Mouse (Mus musculus): Measurements from ENCODE around the gene Ankrd10. TPM values are rescaled to one million over a fixed set of nuclear protein-coding genes. Genes with fewer than 3 reads are reported as not detected.
A peak's percentile ranks its signal among the peaks of the same experiment; 100 is the strongest.

Gene Ankrd10
- polyA plus RNA-seq, 1 experiment from 2014 or later, result 98.8 TPM

- Histone ChIP-seq H3K4me1 (ENCODE audit: control insufficient read depth, insufficient read depth, low read length) (no peaks in the 10 kb centered on the region), H3K27ac (ENCODE audit: low read depth, low read length) (no peak overlapping the region), H3K4me3 (ENCODE audit: low read depth, low read length) (no peak overlapping the region), H3K36me3 (ENCODE audit: control insufficient read depth, insufficient read depth, low read length) (peaks cover 79% of the 10 kb centered on the region), H3K9me3 (replicated peaks; ENCODE audit: control insufficient read depth, low read length) (no peaks in the 10 kb centered on the region), H3K9ac (ENCODE audit: low read length) (no peak overlapping the region), H3K4me2 (ENCODE audit: low read length) (no peak overlapping the region), H3K27me3 (replicated peaks; ENCODE audit: control insufficient read depth, insufficient read depth, low read length) (no peaks in the 10 kb centered on the region)
- WGBS, result 90% methylated on average over 4 of the region's 4 CpGs
- DNase-seq (ENCODE audit: low spot score) (no peak), ATAC-seq (no peak)
These were observed 10.5 kb downstream of the Ankrd10 start for GRCm38 (mm10) chr8:11625084-11625483.

GRCm38 (mm10) chr8:11619091-11619490 is 16.5 kb downstream of the Ankrd10 start:
- Histone ChIP-seq H3K27ac (ENCODE audit: low read depth, low read length) (no peak overlapping the region), H3K36me3 (ENCODE audit: control insufficient read depth, insufficient read depth, low read length) (peaks cover 79% of the 10 kb centered on the region), H3K9me3 (replicated peaks; ENCODE audit: control insufficient read depth, low read length) (no peaks in the 10 kb centered on the region), H3K4me1 (ENCODE audit: control insufficient read depth, insufficient read depth, low read length) (no peaks in the 10 kb centered on the region), H3K4me2 (ENCODE audit: low read length) (no peak overlapping the region), H3K27me3 (replicated peaks; ENCODE audit: control insufficient read depth, insufficient read depth, low read length) (no peaks in the 10 kb centered on the region), H3K4me3 (ENCODE audit: low read depth, low read length) (no peak overlapping the region), H3K9ac (ENCODE audit: low read length) (no peak overlapping the region)
- DNase-seq (ENCODE audit: low spot score) (no peak), ATAC-seq (no peak)
- WGBS, result 84% methylated on average over 3 of the region's 3 CpGs

- Histone ChIP-seq H3K4me3 (ENCODE audit: low read depth, low read length) (no peak overlapping the region), H3K9me3 (replicated peaks; ENCODE audit: control insufficient read depth, low read length) (no peaks in the 10 kb centered on the region), H3K27ac (ENCODE audit: low read depth, low read length) (no peak overlapping the region), H3K4me2 (ENCODE audit: low read length) (no peak overlapping the region), H3K4me1 (ENCODE audit: control insufficient read depth, insufficient read depth, low read length) (no peaks in the 10 kb centered on the region), H3K27me3 (replicated peaks; ENCODE audit: control insufficient read depth, insufficient read depth, low read length) (no peaks in the 10 kb centered on the region), H3K9ac (ENCODE audit: low read length) (no peak overlapping the region), H3K36me3 (ENCODE audit: control insufficient read depth, insufficient read depth, low read length) (peaks cover 81% of the 10 kb centered on the region)
- DNase-seq (ENCODE audit: low spot score) (no peak), ATAC-seq (peak; percentile 34; the same call in 1 of the 2 replicates)
- 81% methylated on average over 2 of the region's 2 CpGs for WGBS
These were observed 17.5 kb downstream of the Ankrd10 start for GRCm38 (mm10) chr8:11618063-11618462.

GRCm38 (mm10) chr8:11616294-11616693 is 19.3 kb downstream of the Ankrd10 start:
- Histone ChIP-seq H3K36me3 (ENCODE audit: control insufficient read depth, insufficient read depth, low read length) (peaks cover 82% of the 10 kb centered on the region), H3K9ac (ENCODE audit: low read length) (no peak overlapping the region), H3K27ac (ENCODE audit: low read depth, low read length) (no peak overlapping the region), H3K4me2 (ENCODE audit: low read length) (no peak overlapping the region), H3K4me3 (ENCODE audit: low read depth, low read length) (no peak overlapping the region), H3K4me1 (ENCODE audit: control insufficient read depth, insufficient read depth, low read length) (no peaks in the 10 kb centered on the region), H3K9me3 (replicated peaks; ENCODE audit: control insufficient read depth, low read length) (no peaks in the 10 kb centered on the region), H3K27me3 (replicated peaks; ENCODE audit: control insufficient read depth, insufficient read depth, low read length) (no peaks in the 10 kb centered on the region)
- WGBS, result 10% methylated on average over 1 of the region's 1 CpGs
- ATAC-seq (peak; percentile 32; the same call in 1 of the 2 replicates), DNase-seq (ENCODE audit: low spot score) (peak; percentile 38)

- no peaks in the 10 kb centered on the region for H3K27me3 ChIP-seq (replicated peaks; ENCODE audit: control insufficient read depth, insufficient read depth, low read length)
- 85% methylated on average over 6 of the region's 6 CpGs for WGBS
- DNase-seq (ENCODE audit: low spot score) (no peak), ATAC-seq (no peak)
- peaks cover 82% of the 10 kb centered on the region for H3K36me3 ChIP-seq (ENCODE audit: control insufficient read depth, insufficient read depth, low read length)
- no peak overlapping the region for H3K27ac ChIP-seq (ENCODE audit: low read depth, low read length)
- no peak overlapping the region for H3K4me2 ChIP-seq (ENCODE audit: low read length)
- H3K4me1 ChIP-seq (ENCODE audit: control insufficient read depth, insufficient read depth, low read length), result no peaks in the 10 kb centered on the region
- H3K4me3 ChIP-seq (ENCODE audit: low read depth, low read length), result no peak overlapping the region
- no peak overlapping the region for H3K9ac ChIP-seq (ENCODE audit: low read length)
- no peaks in the 10 kb centered on the region for H3K9me3 ChIP-seq (replicated peaks; ENCODE audit: control insufficient read depth, low read length)
These were observed 21.3 kb downstream of the Ankrd10 start for GRCm38 (mm10) chr8:11614126-11614835.

- DNase-seq (ENCODE audit: low spot score) (no peak), ATAC-seq (no peak)
- Histone ChIP-seq H3K27ac (ENCODE audit: low read depth, low read length) (no peak overlapping the region), H3K4me2 (ENCODE audit: low read length) (no peak overlapping the region), H3K4me3 (ENCODE audit: low read depth, low read length) (no peak overlapping the region), H3K36me3 (ENCODE audit: control insufficient read depth, insufficient read depth, low read length) (peaks cover 59% of the 10 kb centered on the region), H3K4me1 (ENCODE audit: control insufficient read depth, insufficient read depth, low read length) (no peaks in the 10 kb centered on the region), H3K27me3 (replicated peaks; ENCODE audit: control insufficient read depth, insufficient read depth, low read length) (no peaks in the 10 kb centered on the region), H3K9ac (ENCODE audit: low read length) (no peak overlapping the region), H3K9me3 (replicated peaks; ENCODE audit: control insufficient read depth, low read length) (no peaks in the 10 kb centered on the region)
- WGBS, result 98% methylated on average over 9 of the region's 9 CpGs
These were observed 26.7 kb downstream of the Ankrd10 start for GRCm38 (mm10) chr8:11608848-11609247.

GRCm38 (mm10) chr8:11602006-11602680 is 33.4 kb downstream of the Ankrd10 start:
- no peaks in the 10 kb centered on the region for H3K4me1 ChIP-seq (ENCODE audit: control insufficient read depth, insufficient read depth, low read length)
- DNase-seq (ENCODE audit: low spot score) (peak; percentile 77), ATAC-seq (0 out of 2 replicates have a peak, but pooled peaks have one; percentile 55)
- H3K9me3 ChIP-seq (replicated peaks; ENCODE audit: control insufficient read depth, low read length), result no peaks in the 10 kb centered on the region
- no peaks in the 10 kb centered on the region for H3K27me3 ChIP-seq (replicated peaks; ENCODE audit: control insufficient read depth, insufficient read depth, low read length)
- H3K4me3 ChIP-seq (ENCODE audit: low read depth, low read length), result no peak overlapping the region
- no peak overlapping the region for H3K9ac ChIP-seq (ENCODE audit: low read length)
- H3K36me3 ChIP-seq (ENCODE audit: control insufficient read depth, insufficient read depth, low read length), result peaks cover 7% of the 10 kb centered on the region
- no peak overlapping the region for H3K27ac ChIP-seq (ENCODE audit: low read depth, low read length)
- no peak overlapping the region for H3K4me2 ChIP-seq (ENCODE audit: low read length)
- WGBS, result 46% methylated on average over 14 of the region's 14 CpGs

- no peak for ATAC-seq
- Histone ChIP-seq H3K36me3 (ENCODE audit: control insufficient read depth, insufficient read depth, low read length) (peaks cover 4% of the 10 kb centered on the region), H3K27ac (ENCODE audit: low read depth, low read length) (no peak overlapping the region), H3K9ac (ENCODE audit: low read length) (no peak overlapping the region), H3K27me3 (replicated peaks; ENCODE audit: control insufficient read depth, insufficient read depth, low read length) (no peaks in the 10 kb centered on the region), H3K4me2 (ENCODE audit: low read length) (no peak overlapping the region), H3K9me3 (replicated peaks; ENCODE audit: control insufficient read depth, low read length) (no peaks in the 10 kb centered on the region), H3K4me3 (ENCODE audit: low read depth, low read length) (no peak overlapping the region), H3K4me1 (ENCODE audit: control insufficient read depth, insufficient read depth, low read length) (no peaks in the 10 kb centered on the region)
- 79% methylated on average over 5 of the region's 5 CpGs for WGBS
- no peak for DNase-seq (ENCODE audit: low spot score)
These were observed 35.1 kb downstream of the Ankrd10 start for GRCm38 (mm10) chr8:11600301-11600951.

Data from forebrain, embryonic 14.5 days (tissue).